Mouse (Mus musculus): ENCODE measurements around the gene Pip5k1a. TPM values are rescaled to one million over a fixed set of nuclear protein-coding genes. Genes with fewer than 3 reads are reported as not detected.

Gene Pip5k1a
- 36.4 TPM for polyA plus RNA-seq (2017; shearing (Covaris generic))

DNA sequence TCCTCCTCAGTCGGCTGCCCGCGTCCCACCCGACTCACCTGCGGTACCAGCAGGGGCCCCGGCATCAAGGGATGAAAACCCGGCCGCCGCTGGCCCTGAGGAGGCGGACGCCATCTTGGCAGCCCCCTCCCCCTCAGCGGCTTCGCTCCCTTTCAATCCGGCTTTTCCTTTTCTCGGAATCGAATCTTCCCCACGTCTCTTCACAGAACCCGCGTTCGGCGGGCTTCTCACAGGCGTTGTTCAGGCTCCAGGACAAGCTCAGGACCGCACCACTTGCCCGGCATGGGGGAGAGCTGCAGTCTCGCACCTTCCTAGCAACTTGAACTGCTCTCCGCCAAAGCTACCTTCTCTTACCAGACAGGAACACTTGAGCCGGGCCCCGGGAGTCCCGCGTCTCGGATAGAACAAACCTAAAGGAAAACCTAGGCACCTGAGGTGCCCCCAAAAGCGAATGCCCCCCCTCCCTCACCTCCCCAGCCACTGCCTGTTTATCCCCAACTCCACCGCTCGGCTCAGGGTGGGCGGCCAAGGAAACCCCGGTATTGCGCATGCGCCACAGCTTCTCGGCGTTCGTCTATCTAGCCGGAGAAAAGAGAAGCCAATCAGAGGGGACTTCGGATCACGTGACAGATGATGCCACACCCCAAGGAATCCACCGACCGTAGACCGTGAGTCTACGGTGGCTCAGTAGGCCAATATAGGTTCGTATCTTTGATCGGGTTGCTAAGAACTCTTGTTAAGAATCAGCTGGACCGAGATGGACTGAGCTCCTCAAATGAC lies at the start of gene Pip5k1a:
Gene Pip5k1a (minus strand): TSS at position 593 of the 780 bp plus-strand sequence.

DNA sequence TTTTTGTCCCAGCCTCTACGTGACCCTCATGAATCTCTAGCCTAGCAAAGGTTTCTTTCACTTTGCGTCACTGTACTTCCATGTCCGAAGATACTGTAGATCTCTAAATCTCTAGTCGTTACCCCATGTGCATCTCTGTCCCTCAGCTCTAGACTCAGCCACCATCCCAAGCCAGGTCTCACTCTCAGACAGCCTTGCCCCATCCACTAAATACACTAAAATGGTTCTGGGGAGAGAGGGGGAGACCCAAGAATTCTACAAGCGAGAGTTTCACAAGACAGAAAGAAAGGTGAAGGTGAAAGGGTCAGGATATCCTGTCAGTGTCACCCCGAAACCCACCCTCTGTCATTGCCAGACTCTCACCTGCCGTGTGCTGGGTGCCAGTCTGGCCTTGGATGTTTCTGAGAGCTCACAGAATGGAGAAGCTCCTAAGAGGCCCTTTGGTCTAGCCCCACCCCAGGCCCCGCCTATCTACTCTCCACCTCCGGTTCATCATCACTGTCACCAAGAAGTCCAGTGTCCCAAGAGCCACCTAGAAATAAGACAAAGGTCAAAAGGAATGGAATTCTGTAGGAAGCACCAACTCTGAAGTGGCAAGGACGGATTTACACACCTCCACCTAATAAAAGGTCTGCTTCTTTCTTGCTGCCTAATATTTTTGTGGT lies 35.4 kb upstream of the Pip5k1a start, which contains the start of gene Tnfaip8l2:
Gene Tnfaip8l2 (minus strand): TSS at position 409 of the 665 bp plus-strand sequence.

DNA sequence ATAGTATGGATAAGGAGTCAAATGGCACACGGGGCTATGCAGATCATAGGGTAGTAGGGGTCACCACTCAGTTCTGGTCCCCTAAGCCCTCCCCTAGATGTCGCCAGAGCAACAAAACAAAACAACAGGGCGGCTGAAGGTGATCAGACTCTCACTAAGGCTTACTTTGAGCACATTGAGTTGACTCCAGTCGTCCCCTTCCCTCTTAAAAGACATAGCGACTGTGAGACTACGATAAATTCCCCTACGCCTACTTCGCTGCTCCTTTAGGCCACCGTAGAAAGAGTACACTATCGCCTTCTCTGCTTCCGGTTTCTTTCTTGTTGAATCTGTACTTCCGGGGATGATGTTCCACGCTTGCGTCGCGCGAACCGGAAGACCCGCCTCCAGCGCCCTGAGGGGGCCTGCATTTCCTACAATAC lies 27.0 kb upstream of the Pip5k1a start, which contains the start of the genes Scnm1 and Lysmd1:
Gene Scnm1 (minus strand): TSS at position 332 of the 422 bp plus-strand sequence.
Gene Lysmd1 (plus strand): TSS at position 409 of the 422 bp plus-strand sequence.

DNA sequence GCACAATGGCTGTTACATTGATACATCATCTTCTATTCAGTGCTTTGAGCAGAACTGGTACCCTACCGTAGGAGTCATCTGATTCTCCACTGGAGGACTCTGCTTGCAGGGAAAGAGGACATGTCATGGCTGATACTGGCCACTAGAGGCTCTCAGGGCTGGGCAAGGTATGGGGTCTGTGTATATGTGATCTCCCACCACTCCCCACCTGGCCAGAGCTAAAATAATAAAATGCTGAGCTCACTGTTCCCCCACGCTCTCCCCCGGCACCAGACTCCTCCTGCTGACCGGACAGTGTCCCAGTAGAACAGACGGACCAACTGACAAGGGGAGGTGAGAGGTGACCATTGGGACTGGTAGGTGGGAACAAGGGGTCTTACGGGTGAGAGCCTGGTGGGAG lies 17.5 kb upstream of the Pip5k1a start, which contains the start of gene Tmod4:
Gene Tmod4 (plus strand): TSS at position 231 of the 400 bp plus-strand sequence.

DNA sequence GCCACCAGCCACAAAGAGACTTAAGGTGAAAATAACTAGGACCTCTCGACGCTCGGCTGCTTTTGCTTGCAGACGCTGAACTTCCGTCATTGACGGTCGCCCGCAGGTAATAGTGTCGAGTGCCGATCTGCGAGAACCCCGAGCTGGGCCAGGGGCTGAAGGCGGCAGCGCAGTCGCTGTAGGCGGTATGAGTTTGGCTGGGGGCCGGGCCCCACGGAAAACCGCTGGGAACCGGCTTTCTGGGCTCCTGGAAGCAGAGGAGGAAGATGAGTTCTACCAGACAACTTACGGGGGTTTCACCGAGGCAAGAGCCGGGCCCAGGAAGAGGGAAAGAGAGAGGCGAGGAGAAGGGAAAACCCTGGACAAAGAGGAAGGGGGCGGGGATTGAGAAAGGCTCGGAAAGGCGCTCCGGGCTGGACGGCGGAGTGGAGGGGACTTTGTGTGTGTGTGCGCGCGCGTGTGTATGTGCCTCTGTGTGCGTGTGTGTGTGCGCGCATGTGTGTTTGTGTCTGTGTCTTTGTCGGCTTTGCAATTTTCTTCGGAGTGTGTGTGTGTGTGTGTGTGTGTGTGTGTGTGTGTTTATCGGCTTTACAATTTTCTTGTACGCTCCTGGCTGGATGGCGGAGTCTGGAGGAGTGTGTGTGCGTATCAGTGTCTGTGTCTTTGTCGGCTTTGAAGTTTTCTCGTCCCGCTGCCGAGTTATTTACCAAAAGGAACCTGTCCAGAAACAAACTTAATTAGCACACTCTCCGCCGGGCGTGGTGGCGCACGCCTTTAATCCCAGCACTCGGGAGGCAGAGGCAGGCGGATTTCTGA lies 4.4 kb upstream of the Pip5k1a start, which contains the start of gene Vps72:
Gene Vps72 (plus strand): TSS at position 112 of the 816 bp plus-strand sequence.

DNA sequence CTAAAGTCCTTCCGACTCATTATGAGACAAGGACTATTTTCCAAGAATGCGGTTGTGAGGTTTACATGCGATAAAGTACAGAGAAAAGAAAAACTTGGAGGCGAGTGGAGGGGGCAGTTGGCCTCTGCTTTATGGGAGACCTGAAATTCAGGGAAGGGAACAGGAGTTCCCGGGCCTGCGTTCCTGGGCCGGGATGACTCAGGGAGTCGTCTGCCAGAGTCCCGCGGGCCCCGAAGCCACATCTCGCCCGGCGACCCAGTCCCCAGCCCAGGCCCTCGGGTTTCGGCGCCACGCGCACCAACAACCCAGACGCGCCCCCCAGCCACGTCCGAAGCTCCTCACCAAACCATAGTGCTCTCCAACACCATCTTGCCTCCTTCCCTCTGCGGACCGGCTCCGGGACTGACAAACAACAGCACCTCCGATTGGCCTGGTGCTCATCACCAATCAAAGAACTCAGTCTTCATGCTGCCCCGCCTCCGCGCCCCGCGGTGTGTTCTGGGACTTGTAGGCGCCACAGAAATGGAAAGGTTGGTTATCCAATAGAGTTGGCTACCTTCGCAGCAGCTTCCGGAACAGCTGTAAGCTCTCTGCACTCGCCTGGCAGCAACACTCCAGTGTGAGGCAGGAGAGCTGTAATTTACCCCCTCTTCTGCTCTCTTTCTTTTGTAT lies 64.4 kb downstream of the Pip5k1a start, which contains the start of gene Psmd4:
Gene Psmd4 (minus strand): TSS at position 449 of the 672 bp plus-strand sequence.

DNA sequence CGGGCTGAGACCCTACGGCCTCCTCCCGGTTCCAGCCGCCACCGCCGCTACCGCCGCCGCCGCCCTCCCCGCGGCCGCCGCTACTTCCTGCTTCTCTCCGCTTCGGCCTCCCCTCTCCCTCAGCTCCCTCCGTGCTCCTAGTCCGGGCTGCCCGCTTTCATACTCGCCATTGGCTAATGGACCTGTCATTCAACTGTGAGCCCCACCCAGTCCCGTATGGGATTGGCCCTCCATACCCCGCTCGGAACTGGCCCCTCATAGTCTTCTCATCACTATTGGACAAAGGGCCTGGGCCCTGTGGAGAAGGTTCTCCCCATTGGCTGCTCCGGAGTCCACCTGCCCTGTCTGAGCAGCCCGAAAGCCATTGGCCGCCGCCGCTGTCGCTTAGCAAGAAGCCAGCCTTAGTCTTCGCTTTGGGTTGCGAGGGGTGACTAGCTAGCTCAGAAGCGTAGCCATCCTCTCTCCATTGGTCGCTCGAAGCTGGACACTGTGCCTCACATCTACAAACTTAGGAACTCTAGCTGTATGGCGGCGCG lies 91.3 kb downstream of the Pip5k1a start, which contains the start of gene Zfp687:
Gene Zfp687 (minus strand): TSS at position 112 of the 536 bp plus-strand sequence.

Other genes starting within 250 kb of the Pip5k1a start
- gene Psmb4, start 220.0 kb downstream of the Pip5k1a start, polyA plus RNA-seq (2017; shearing (Covaris generic)), result 382 TPM
- 4.7 TPM for gene Selenbp1, start 173.9 kb downstream of the Pip5k1a start, polyA plus RNA-seq (2017; shearing (Covaris generic))
- gene Rfx5, start 152.9 kb downstream of the Pip5k1a start, polyA plus RNA-seq (2017; shearing (Covaris generic)), result 22.5 TPM
- 17.3 TPM for gene Pi4kb, start 132.2 kb downstream of the Pip5k1a start, polyA plus RNA-seq (2017; shearing (Covaris generic))
- 84.8 TPM for gene Zfp687, start 91.5 kb downstream of the Pip5k1a start, polyA plus RNA-seq (2017; shearing (Covaris generic))
- gene Psmd4, start 64.3 kb downstream of the Pip5k1a start, polyA plus RNA-seq (2017; shearing (Covaris generic)), result 296 TPM
- gene Vps72, start 4.1 kb upstream of the Pip5k1a start, polyA plus RNA-seq (2017; shearing (Covaris generic)), result 118 TPM
- gene Tmod4, start 17.5 kb upstream of the Pip5k1a start, polyA plus RNA-seq (2017; shearing (Covaris generic)), result 2.9 TPM
- 117 TPM for gene Scnm1, start 27.1 kb upstream of the Pip5k1a start, polyA plus RNA-seq (2017; shearing (Covaris generic))
- gene Lysmd1, start 27.2 kb upstream of the Pip5k1a start, polyA plus RNA-seq (2017; shearing (Covaris generic)), result 31.2 TPM
- 264 TPM for gene Tnfaip8l2, start 35.4 kb upstream of the Pip5k1a start, polyA plus RNA-seq (2017; shearing (Covaris generic))
- gene Sema6c, start 53.5 kb upstream of the Pip5k1a start, polyA plus RNA-seq (2017; shearing (Covaris generic)), result 0.38 TPM
- gene Gabpb2, start 111.0 kb upstream of the Pip5k1a start, polyA plus RNA-seq (2017; shearing (Covaris generic)), result 37.4 TPM
- gene Cdc42se1, start 121.8 kb upstream of the Pip5k1a start, polyA plus RNA-seq (2017; shearing (Covaris generic)), result 440 TPM
- gene Mllt11, start 125.2 kb upstream of the Pip5k1a start, polyA plus RNA-seq (2017; shearing (Covaris generic)), result 8.8 TPM
- gene Gm128, start 134.7 kb upstream of the Pip5k1a start, polyA plus RNA-seq (2017; shearing (Covaris generic)), result 0.97 TPM
- not detected for gene Bnipl, start 144.3 kb upstream of the Pip5k1a start, polyA plus RNA-seq (2017; shearing (Covaris generic))
- 28.8 TPM for gene Mindy1, start 174.4 kb upstream of the Pip5k1a start, polyA plus RNA-seq (2017; shearing (Covaris generic))
- 7.2 TPM for gene Prune1, start 175.1 kb upstream of the Pip5k1a start, polyA plus RNA-seq (2017; shearing (Covaris generic))
- 0.62 TPM for gene Anxa9, start 200.2 kb upstream of the Pip5k1a start, polyA plus RNA-seq (2017; shearing (Covaris generic))
- 274 TPM for gene Cers2, start 207.9 kb upstream of the Pip5k1a start, polyA plus RNA-seq (2017; shearing (Covaris generic))

Data from activated CD4-positive, CD25-positive, alpha-beta regulatory T cell, adult 9 weeks (primary cell).